Mouse (Mus musculus) small intestine, adult 2 months (tissue): Measurements from ENCODE around the gene 1810009A15Rik.

Experiments used
- CTCF ChIP-seq: fragments of 200-500 bp; IDR thresholded peaks from 2 replicates; pipeline ENCODE4 v1.5.1; 2012; ENCODE audit warnings: low read depth, mild to moderate bottlenecking, control low read depth, inconsistent platforms, low read length, moderate library complexity, mixed read lengths; ENCODE audit not compliant: insufficient replicate concordance, insufficient read length; ENCODE audit errors: extremely low read depth
- POLR2A ChIP-seq: fragments of 200-500 bp; IDR thresholded peaks from 2 replicates; pipeline ENCODE4 v1.6.1; 2012; ENCODE audit warnings: low read depth, mild to moderate bottlenecking, control low read depth, inconsistent platforms, low read length, moderate library complexity

DNA sequence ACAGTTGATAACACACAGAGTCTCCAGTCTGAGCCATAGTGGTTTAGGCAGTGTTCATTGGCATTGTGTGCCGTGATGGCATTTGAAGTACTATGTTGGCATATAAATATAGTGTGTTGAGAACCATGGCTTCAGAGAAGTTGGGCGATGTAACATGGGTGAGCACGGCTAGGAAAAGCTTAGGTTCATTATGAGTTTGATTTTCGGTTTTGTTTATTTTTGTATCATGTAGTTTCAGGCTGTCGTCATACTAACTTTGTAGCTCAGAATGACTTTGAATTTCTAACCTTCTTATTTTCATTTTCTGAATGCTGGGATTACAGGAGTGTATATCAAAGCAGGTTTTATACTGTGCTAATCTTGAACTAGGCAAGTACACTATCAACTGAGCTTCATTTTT lies 14.8 kb downstream of the 1810009A15Rik start:
- no peak for TF ChIP-seq POLR2A
- no peak for TF ChIP-seq CTCF
